8 mouse cellular contexts compared by ENCODE assay signal in the genomic region with DNA sequence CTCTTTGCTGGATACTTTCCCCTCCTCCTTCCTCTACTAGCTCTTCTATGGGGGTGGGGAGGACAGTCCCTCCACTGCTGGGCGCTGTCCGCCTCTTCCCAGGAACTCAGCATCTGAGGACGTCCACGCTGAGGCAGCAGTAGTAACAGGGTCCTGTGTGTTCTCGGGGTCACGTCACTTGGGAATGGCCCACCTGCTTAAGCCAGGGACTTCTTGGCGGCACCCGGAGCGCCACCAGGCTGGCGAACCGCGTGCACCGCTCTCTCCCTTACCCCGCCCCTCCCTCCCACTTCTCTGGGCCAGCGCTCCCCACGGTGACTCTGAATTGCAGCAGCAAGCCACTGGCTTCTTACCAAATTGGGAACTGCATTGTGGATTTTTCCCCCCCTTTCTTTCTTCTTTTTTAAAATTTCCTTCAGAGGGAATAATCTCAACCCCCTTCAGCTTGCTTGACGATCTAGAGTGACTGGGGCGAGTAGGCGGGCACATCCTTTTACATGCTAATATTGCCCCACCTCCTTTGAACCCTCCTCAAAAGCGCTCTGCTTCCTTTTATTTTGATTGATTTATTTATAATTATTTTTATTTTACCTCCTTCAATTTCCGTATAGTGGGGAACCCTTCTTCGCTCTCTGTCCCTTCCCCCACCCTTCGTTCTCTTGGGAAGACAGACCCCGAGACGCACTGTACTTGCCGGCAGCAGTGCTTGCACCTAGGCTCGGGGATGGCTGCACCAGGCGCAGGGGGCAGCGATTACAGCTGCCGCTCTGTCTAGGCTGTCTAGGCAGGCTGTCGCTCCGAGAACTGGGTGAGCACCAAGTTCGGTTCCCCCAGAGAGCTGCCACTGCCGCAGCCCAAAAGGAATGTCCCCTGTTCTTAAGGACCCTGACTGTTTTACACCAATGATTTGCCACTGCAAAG.
DNase-seq lines count a peak whose midpoint lies in the region; ATAC-seq and TF ChIP-seq lines count a peak whose summit lies in the region.

No protein-coding gene starts in this region.

- no peak for ATAC-seq in heart, postnatal 0 days (ENCODE audit: insufficient read depth, low read depth)
- ATAC-seq in midbrain, embryonic 14.5 days (ENCODE audit: low FRiP score, low TSS enrichment), result peak; percentile 90
- no peak for ATAC-seq in erythroblast, adult 5-6 weeks (replicated peaks; ENCODE audit: low FRiP score, poor library complexity, severe bottlenecking)

- peaks cover 3% of the 10 kb centered on the region; the same call in 1 of the 2 replicates for H3K4me1 ChIP-seq in heart, postnatal 0 days (ENCODE audit: control insufficient read depth, insufficient read depth)
- H3K4me1 ChIP-seq in midbrain, embryonic 14.5 days (ENCODE audit: control insufficient read depth, insufficient read depth, low read length), result no peaks in the 10 kb centered on the region

- WGBS in heart, postnatal 0 days, result under 1% methylated on average over 34 of the region's 34 CpGs
- WGBS in midbrain, embryonic 14.5 days, result under 1% methylated on average over 34 of the region's 34 CpGs

- peak overlapping the region; percentile 31 for H3K4me3 ChIP-seq in heart, postnatal 0 days (ENCODE audit: low read depth, low read length)
- peak overlapping the region; percentile 58 for H3K4me3 ChIP-seq in midbrain, embryonic 14.5 days (replicated peaks; ENCODE audit: low read depth, low read length)

- H3K36me3 ChIP-seq in heart, postnatal 0 days (replicated peaks; ENCODE audit: control insufficient read depth, insufficient read depth, low read length), result no peaks in the 10 kb centered on the region
- no peaks in the 10 kb centered on the region for H3K36me3 ChIP-seq in midbrain, embryonic 14.5 days (ENCODE audit: control insufficient read depth, insufficient read depth, low read length)

- H3K27ac ChIP-seq in heart, postnatal 0 days (ENCODE audit: low read depth), result no peak overlapping the region
- peak overlapping the region; percentile 46 for H3K27ac ChIP-seq in midbrain, embryonic 14.5 days (replicated peaks; ENCODE audit: low read depth, low read length)

- no peak overlapping the region for H3K9ac ChIP-seq in heart, postnatal 0 days (replicated peaks; ENCODE audit: low read depth, low read length)
- H3K9ac ChIP-seq in midbrain, embryonic 14.5 days (replicated peaks; ENCODE audit: low read length), result peak overlapping the region; percentile 64

- intact Hi-C loops in heart, postnatal 14 days (cut with DNase I), result no loop called here

- no peak for TF ChIP-seq EP300 in heart, postnatal 0 days (IDR thresholded peaks at IDR 0.05; ENCODE audit: low read depth)

- H3K9me3 ChIP-seq in heart, postnatal 0 days (replicated peaks; ENCODE audit: control insufficient read depth, low read length), result no peaks in the 10 kb centered on the region
- H3K9me3 ChIP-seq in midbrain, embryonic 14.5 days (ENCODE audit: control insufficient read depth, low read length), result no peaks in the 10 kb centered on the region

- peak overlapping the region; percentile 64 for H3K4me2 ChIP-seq in heart, postnatal 0 days (ENCODE audit: low read depth, low read length)
- peak overlapping the region; percentile 71 for H3K4me2 ChIP-seq in midbrain, embryonic 14.5 days (ENCODE audit: low read length)

- H3K27me3 ChIP-seq in heart, postnatal 0 days (ENCODE audit: control insufficient read depth, insufficient read depth, low read length), result 0 out of 2 replicates have a peak, but pooled peaks cover 8% of the 10 kb centered on the region
- no peaks in the 10 kb centered on the region for H3K27me3 ChIP-seq in midbrain, embryonic 14.5 days (ENCODE audit: control insufficient read depth, insufficient read depth, low read length)

- no peak for TF ChIP-seq CTCF in heart, postnatal 0 days (IDR thresholded peaks at IDR 0.05; ENCODE audit: low read depth)

- DNase-seq in heart, postnatal 0 days (ENCODE audit: low spot score), result no peak
- DNase-seq in heart, postnatal 14 days, result no peak
- peak; percentile 66 for DNase-seq in cerebellum, adult 9-11 months
- DNase-seq in frontal cortex, postnatal 10 days (ENCODE audit: low spot score in 2 of 2), result peak; percentile 46 to 48
- peak; percentile 51 to 56 for DNase-seq in layer of hippocampus, postnatal 36 days
- peak; percentile 82 for DNase-seq in midbrain, embryonic 14.5 days
- DNase-seq in lung, postnatal 14 days, result no peak

Comparison
In these comparisons a context has a peak if more than half of its experiments do, and no peak if none do; other contexts are left out.
1. DNase-seq: peak in cerebellum, adult 9-11 months (single experiment), frontal cortex, postnatal 10 days (2 of 2), layer of hippocampus, postnatal 36 days (2 of 2) and midbrain, embryonic 14.5 days (single experiment); none in heart, postnatal 0 days (single experiment), heart, postnatal 14 days (0 of 2) and lung, postnatal 14 days (single experiment).